ENCODE assay signal across 19 mouse cellular contexts in the genomic region with DNA sequence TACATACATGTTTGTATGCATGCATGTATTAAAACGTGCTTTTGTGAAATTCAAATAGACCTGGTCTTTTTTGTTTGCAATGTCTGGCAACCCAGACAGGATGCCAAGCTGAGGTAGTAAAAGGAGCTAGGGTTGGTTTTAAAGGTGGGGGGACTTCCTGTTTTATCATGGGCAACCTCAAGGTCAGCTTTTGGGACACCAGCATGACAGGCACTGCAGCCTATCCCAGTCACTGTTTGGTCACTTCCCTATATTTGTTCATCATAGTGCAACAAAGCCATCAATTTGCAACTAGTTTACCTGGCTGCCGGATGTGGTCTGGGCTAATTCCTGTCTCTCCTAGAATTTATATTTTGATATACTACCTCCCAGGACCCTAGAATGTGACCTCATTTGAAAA. TPM values are rescaled to one million over a fixed set of nuclear protein-coding genes. Genes with fewer than 3 reads are reported as not detected.
DNase-seq lines count a peak whose midpoint lies in the region; ATAC-seq lines count a peak whose summit lies in the region.
"Had no signal": no experiment of that assay in that cellular context is flagged by ENCODE, and none has a peak within 500 bp of the region (broad histone marks: within the 10 kb centered on the region; RNA-seq: fewer than 3 reads in every experiment).

No protein-coding gene starts in this region.

- intact Hi-C loops in heart, postnatal 10 days (cut with DNase I), result no loop called here

- peak; percentile 61 to 63; a peak in 3 of 4 replicates for ATAC-seq in hematopoietic stem cell, adult 5-6 weeks (replicated peaks in 1 of 2; ENCODE audit: insufficient read depth in 1 of 2, low FRiP score in 2 of 2, low TSS enrichment in 1 of 2, low read depth in 1 of 2, poor library complexity in 2 of 2, severe bottlenecking in 2 of 2)
- ATAC-seq: forebrain, embryonic 14.5 days; forebrain, postnatal 0 days; hindbrain, embryonic 16.5 days; intestine, embryonic 15.5 days; Patski had no signal

- DNase-seq in heart, adult 11 months, result peak; percentile 36
- no peak for DNase-seq in heart, postnatal 10 days
- DNase-seq in 416B (ENCODE audit: low read depth), result peak; percentile 74
- no peak for DNase-seq in adrenal gland, adult 8-10 months
- DNase-seq in right cerebral cortex, adult 2 months (ENCODE audit: low spot score in 2 of 2), result no peak
- DNase-seq: adrenal gland, postnatal 14 days; B cell, adult 2 months; cerebellum, adult 11 months; cerebellum, adult 2 months; cerebellum, adult 9-11 months; cerebellum, postnatal 25 days; forebrain, postnatal 0 days; gastrocnemius, adult 2 months; gastrocnemius, postnatal 14 days had no signal

RNA-seq across cellular contexts. Expression of a gene that starts 47.4 kb away (rescaled TPM):
- total RNA-seq in heart, postnatal 10 days (2021), result 10 to 100 TPM; 12.1 to 15.3 TPM
- 1.9 and 3.9 TPM in 2 replicates for total RNA-seq in hematopoietic stem cell, adult 5-6 weeks (2017)
- 1 to 10 TPM; 3.7 to 6.8 (median 5.8) TPM for total RNA-seq in adrenal gland, adult 8-10 months (2022)

Comparison
In these comparisons a context has a peak if more than half of its experiments do, and no peak if none do; other contexts are left out.
1. DNase-seq: peak in heart, adult 11 months (single experiment) and 416B (single experiment); none in heart, postnatal 10 days (0 of 2), adrenal gland, adult 8-10 months (single experiment) and right cerebral cortex, adult 2 months (0 of 2).